Mouse (Mus musculus) brain, embryonic 14.5 days (tissue): ENCODE measurements around the gene Lpcat4. TPM values are rescaled to one million over a fixed set of nuclear protein-coding genes. Genes with fewer than 3 reads are reported as not detected.

ENCODE experiments used
- DNase-seq: peaks from one replicate; pipeline ENCODE4 v3.0.0-alpha.2; 2011; ENCODE audit warnings: low read depth
- CTCF ChIP-seq: fragments of 200-500 bp; IDR thresholded peaks from 2 replicates; pipeline ENCODE4 v1.5.1; 2012; ENCODE audit warnings: inconsistent platforms, mild to moderate bottlenecking, moderate library complexity, borderline replicate concordance; ENCODE audit not compliant: insufficient read depth, insufficient read length; ENCODE audit errors: extremely low read depth
- POLR2A ChIP-seq: fragments of 200-500 bp; IDR thresholded peaks from 2 replicates; pipeline ENCODE4 v1.6.1; 2012; ENCODE audit warnings: mild to moderate bottlenecking, inconsistent platforms, borderline replicate concordance; ENCODE audit not compliant: poor library complexity, insufficient read depth, insufficient read length, severe bottlenecking; ENCODE audit errors: extremely low read depth
- polyA plus RNA-seq: library from polyadenylated mRNA; depleted of rRNA; stranded (reverse); fragments of >200 nt; gene quantifications from 2 replicates; pipeline ENCODE4 v1.2.3, GENCODE M21; 2012; rRNA removed

Gene Lpcat4
- 56.2 and 59.4 TPM in 2 replicates for polyA plus RNA-seq

GRCm38 (mm10) chr2:112239212-112239934 is at the start of gene Lpcat4:
Lpcat4 (plus strand) TSS chr2:112239468.
- peak; percentile 51 for TF ChIP-seq POLR2A
- peak; percentile 84 for TF ChIP-seq CTCF
- peak; percentile 93 for DNase-seq

- peak; percentile 84 for DNase-seq
- TF ChIP-seq CTCF = peak; percentile 82; the same call in 1 of the 2 replicates
- no peak for TF ChIP-seq POLR2A
These were observed 42.4 kb upstream of the Lpcat4 start for GRCm38 (mm10) chr2:112196859-112197258.

GRCm38 (mm10) chr2:112203056-112203455 is 36.2 kb upstream of the Lpcat4 start:
- peak; percentile 71 for DNase-seq
- TF ChIP-seq POLR2A (no peak), CTCF (no peak)

GRCm38 (mm10) chr2:112210142-112210541 is 29.1 kb upstream of the Lpcat4 start:
- TF ChIP-seq CTCF (no peak), POLR2A (no peak)
- peak; percentile 90 for DNase-seq

- TF ChIP-seq POLR2A (no peak), CTCF (no peak)
- DNase-seq = peak; percentile 21
These were observed 28.6 kb upstream of the Lpcat4 start for GRCm38 (mm10) chr2:112210699-112211098.

GRCm38 (mm10) chr2:112215977-112216376 is 23.3 kb upstream of the Lpcat4 start:
- DNase-seq = peak; percentile 70
- no peak for TF ChIP-seq POLR2A
- peak; percentile 53; the same call in 1 of the 2 replicates for TF ChIP-seq CTCF

- TF ChIP-seq POLR2A (no peak), CTCF (no peak)
- no peak for DNase-seq
These were observed 21.7 kb upstream of the Lpcat4 start for GRCm38 (mm10) chr2:112217614-112218013.

- TF ChIP-seq POLR2A (no peak), CTCF (no peak)
- no peak for DNase-seq
These were observed 18.4 kb upstream of the Lpcat4 start for GRCm38 (mm10) chr2:112220880-112221279.

- DNase-seq = no peak
- TF ChIP-seq POLR2A (no peak), CTCF (no peak)
These were observed 16.7 kb upstream of the Lpcat4 start for GRCm38 (mm10) chr2:112222607-112223006.

- TF ChIP-seq CTCF (no peak), POLR2A (no peak)
- DNase-seq = no peak
These were observed 14.9 kb upstream of the Lpcat4 start for GRCm38 (mm10) chr2:112224356-112224755.

- no peak for DNase-seq
- no peak for TF ChIP-seq CTCF
These were observed 6.6 kb upstream of the Lpcat4 start for GRCm38 (mm10) chr2:112232623-112233022.

GRCm38 (mm10) chr2:112236620-112237019 is 2.6 kb upstream of the Lpcat4 start:
- DNase-seq = no peak
- TF ChIP-seq CTCF (no peak), POLR2A (no peak)
